Mouse (Mus musculus) brain, adult 2 months (tissue): ENCODE measurements around the gene Gdpgp1.
A peak's percentile ranks its signal among the peaks of the same experiment; 100 is the strongest.

Experiments
- DNase-seq: peaks from one replicate; pipeline ENCODE4 v3.0.0; 2011; ENCODE audit warnings: low read depth, low spot score

The Gdpgp1 gene

GRCm38 (mm10) chr7:80221179-80221750 is 11.4 kb upstream of the Gdpgp1 start:
- DNase-seq, result no peak

- DNase-seq, result no peak
Observed at GRCm38 (mm10) chr7:80227065-80227464, 5.6 kb upstream of the Gdpgp1 start.

GRCm38 (mm10) chr7:80230196-80230595 is 2.5 kb upstream of the Gdpgp1 start:
- no peak for DNase-seq

GRCm38 (mm10) chr7:80231971-80232488 is 635 bp upstream of the Gdpgp1 start:
- DNase-seq, result peak; percentile 36

- no peak for DNase-seq
Observed at GRCm38 (mm10) chr7:80233799-80234198, 1.1 kb downstream of the Gdpgp1 start.

GRCm38 (mm10) chr7:80238542-80238941 is 5.9 kb downstream of the Gdpgp1 start:
- DNase-seq, result no peak

GRCm38 (mm10) chr7:80241661-80242060 is 9.0 kb downstream of the Gdpgp1 start:
- no peak for DNase-seq

GRCm38 (mm10) chr7:80244851-80245250 is 12.2 kb downstream of the Gdpgp1 start:
- no peak for DNase-seq

GRCm38 (mm10) chr7:80246148-80246721 is 13.6 kb downstream of the Gdpgp1 start, which contains the start of gene Ttll13:
Ttll13 (plus strand) TSS chr7:80246376.
- DNase-seq, result peak; percentile 99

GRCm38 (mm10) chr7:80246859-80247258 is 14.2 kb downstream of the Gdpgp1 start:
- no peak for DNase-seq

- no peak for DNase-seq
Observed at GRCm38 (mm10) chr7:80252437-80252836, 19.8 kb downstream of the Gdpgp1 start.

GRCm38 (mm10) chr7:80252886-80253285 is 20.2 kb downstream of the Gdpgp1 start:
- no peak for DNase-seq

- DNase-seq, result no peak
Observed at GRCm38 (mm10) chr7:80255981-80256380, 23.3 kb downstream of the Gdpgp1 start.

- no peak for DNase-seq
Observed at GRCm38 (mm10) chr7:80257706-80258105, 25.0 kb downstream of the Gdpgp1 start.

GRCm38 (mm10) chr7:80260625-80261371 is 28.1 kb downstream of the Gdpgp1 start, which contains the start of gene Ngrn:
Ngrn (plus strand) TSS chr7:80261215.
- peak; percentile 95 for DNase-seq

GRCm38 (mm10) chr7:80261372-80261990 is 28.8 kb downstream of the Gdpgp1 start:
- peak; percentile 68 for DNase-seq

GRCm38 (mm10) chr7:80264606-80265005 is 31.9 kb downstream of the Gdpgp1 start:
- DNase-seq, result no peak

- no peak for DNase-seq
Observed at GRCm38 (mm10) chr7:80267764-80268163, 35.1 kb downstream of the Gdpgp1 start.

GRCm38 (mm10) chr7:80268897-80269750 is 36.5 kb downstream of the Gdpgp1 start, which contains the start of gene Vps33b:
Vps33b (plus strand) TSS chr7:80269649.
- peak; percentile 97 for DNase-seq

- DNase-seq, result peak; percentile 59
Observed at GRCm38 (mm10) chr7:80269751-80270255, 37.1 kb downstream of the Gdpgp1 start.

- no peak for DNase-seq
Observed at GRCm38 (mm10) chr7:80273456-80273855, 40.8 kb downstream of the Gdpgp1 start.
